Mouse (Mus musculus) heart, adult 18-20 months (tissue): ENCODE measurements around the gene Mmp21. TPM values are rescaled to one million over a fixed set of nuclear protein-coding genes. Genes with fewer than 3 reads are reported as not detected.
"Not testable (repeated sequence)": the region's sequence is repeated elsewhere in the genome, so short reads cannot be mapped to it uniquely, and the experiment has no call there.

Experiments used
- DNase-seq, 2 experiments: peaks; one replicate each; pipeline ENCODE4 v3.0.0; 2021 to 2022; ENCODE audit warnings: mixed read lengths in 1 of 2
- long read RNA-seq, 2 experiments: library from polyadenylated mRNA; stranded (forward); transcript quantifications; one replicate each; pipeline ENCODE4 v2.0.0; 2021
- total RNA-seq, 2 experiments: library from RNA; stranded (reverse); gene quantifications; 2 replicates each; pipeline ENCODE4 v1.2.3; 2021

Gene Mmp21
- total RNA-seq = not detected
- long read RNA-seq, experiment 1 = 0 reads
- long read RNA-seq, experiment 2 = 0 reads

DNA sequence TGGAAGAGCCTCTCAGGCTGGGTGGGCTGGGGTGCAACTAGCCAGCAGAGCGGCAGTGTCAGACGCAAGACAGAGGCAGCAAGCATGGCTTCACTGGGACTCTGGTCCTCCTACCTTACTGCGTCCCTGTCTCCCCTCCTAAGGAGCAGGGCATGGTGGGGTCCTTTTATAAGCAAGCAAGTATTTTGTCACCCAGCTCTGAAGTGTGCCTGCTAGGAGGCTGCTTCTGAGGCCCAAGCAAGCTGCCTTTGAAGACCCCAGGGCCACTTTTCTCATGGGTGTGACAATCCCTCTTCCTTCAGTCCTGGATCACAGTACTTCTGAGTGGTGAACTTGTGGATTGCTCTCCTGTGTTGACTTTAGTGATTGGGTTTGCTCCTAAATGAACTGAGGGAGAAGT lies at the start of gene Mmp21:
Mmp21 (minus strand) TSS at position 101 of the 400 bp plus-strand sequence.
- no peak for DNase-seq

DNA sequence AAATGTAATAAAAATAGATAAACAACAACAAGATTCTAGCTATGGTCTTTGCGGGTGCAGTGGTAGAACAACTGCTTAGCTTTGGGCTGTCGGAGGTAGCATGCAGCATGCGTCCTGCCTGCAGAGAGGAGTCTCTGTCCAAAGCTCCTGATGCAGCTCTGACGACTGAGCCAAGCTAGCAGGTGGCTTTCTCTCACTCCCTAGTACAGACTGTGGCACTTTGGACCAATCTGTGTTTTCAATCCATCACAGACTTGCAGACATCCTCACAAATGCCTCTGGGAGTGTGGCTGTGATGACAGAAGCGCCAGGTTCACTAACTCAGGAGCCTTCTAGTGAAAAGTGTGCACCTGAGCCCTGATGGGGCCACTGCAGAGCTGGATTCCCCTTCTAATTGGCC lies 49.5 kb upstream of the Mmp21 start:
- DNase-seq = no peak

DNA sequence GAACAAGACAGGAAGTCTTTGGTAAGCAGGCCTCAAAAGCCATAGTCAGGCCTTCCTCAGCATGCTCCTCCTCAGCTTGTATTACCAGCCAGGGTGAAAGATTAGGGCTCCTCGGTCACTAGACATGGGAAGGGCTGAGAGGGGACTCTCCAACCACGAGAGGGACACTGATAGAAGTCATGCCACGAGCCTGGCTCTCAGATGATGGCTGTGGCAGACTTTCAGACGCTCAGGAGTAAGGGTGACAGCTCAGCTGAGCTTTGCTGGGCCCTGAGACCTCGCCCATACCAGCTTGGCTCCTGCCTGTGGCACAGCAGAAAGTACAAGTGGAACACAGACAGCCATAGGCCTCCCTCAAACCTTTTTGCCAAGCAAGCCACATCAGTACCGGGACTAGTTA lies 47.2 kb upstream of the Mmp21 start:
- DNase-seq = peak in 1 of 2 experiments; percentile 40

DNA sequence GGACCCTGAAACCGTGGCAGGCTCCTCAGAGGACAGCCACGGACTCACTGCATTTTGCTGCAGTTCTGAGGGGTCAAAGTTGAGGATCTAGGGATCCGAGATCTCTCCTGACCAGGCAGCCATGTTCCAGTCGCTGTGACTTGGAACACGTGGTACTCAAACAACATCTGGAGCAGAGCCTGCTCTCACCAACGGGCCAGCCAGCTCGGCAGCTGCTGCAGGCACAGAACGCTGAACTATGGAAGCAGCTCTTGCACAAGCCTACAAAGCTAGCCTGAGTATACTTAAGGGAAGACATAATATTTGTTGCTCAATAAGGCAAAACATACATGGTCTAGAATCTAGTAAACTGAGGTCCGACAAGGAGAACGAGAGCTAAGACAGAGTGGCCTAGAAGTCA lies 45.7 kb upstream of the Mmp21 start:
- DNase-seq = peak; percentile 58 to 67

DNA sequence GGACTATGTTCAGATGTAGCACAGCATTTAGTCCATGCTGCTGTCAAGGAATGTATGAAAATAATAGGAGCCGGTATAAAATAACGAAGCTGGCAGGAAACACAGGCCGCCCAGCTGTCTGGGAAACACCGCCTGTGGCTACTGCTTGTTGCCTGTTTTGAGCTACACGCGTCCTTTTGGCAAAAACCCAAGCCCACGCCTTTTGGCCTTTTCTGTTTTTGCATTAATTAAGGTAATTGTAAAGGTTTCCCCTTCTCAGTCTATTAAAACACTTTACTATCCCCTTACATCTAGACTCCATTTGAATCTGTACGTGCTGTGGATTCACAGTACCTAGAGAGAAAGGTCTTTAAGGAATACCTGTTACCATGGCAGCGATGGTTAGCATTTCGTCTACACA lies 45.0 kb upstream of the Mmp21 start:
- DNase-seq = no peak

DNA sequence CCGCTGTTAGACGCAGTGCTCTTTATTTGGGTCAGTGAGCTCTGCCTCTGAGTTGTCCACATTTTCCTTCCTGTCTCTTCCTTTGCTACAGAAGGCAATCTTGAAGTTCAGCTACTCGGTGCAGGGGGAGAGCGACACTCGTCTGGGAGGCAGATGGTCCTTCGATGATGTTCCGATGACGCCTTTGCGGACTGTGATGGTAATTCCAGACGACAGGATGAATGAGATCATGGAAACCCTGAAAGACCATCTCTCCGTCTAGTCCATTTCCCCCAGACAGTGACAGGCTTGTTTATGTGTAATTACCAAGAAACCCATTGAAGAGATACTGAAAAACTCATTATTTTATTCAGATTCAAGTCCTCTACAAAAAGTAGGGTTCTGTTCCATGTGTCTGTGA lies 40.8 kb upstream of the Mmp21 start:
- DNase-seq = no peak

- no peak for DNase-seq
Observed at GRCm38 (mm10) chr7:133718580-133718979, 38.7 kb upstream of the Mmp21 start.

GRCm38 (mm10) chr7:133715387-133715786 lies 35.5 kb upstream of the Mmp21 start:
- DNase-seq = no peak

GRCm38 (mm10) chr7:133707301-133707700 lies 27.4 kb upstream of the Mmp21 start:
- DNase-seq = peak in 1 of 2 experiments; percentile 18

GRCm38 (mm10) chr7:133703906-133704305 lies 24.0 kb upstream of the Mmp21 start:
- DNase-seq = no peak

DNA sequence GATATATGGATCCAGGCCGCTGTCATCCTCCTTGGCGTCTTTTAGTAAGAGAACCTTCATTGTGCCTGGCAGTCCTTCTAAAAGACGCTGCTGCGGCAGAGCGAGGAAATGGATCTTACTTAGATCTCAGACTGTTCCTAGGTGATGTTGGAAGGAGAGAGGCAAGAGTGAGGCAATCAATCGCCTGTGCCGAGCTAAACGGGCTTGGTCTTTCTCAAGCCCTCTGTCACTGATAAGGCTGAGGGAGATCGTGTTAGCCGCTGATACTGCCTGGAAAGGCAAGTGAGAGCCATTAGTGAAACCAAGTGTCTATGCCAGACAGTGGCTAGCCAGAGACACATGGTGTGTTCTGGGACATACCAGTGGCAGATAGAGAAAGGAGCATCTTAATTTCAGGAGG lies 22.5 kb upstream of the Mmp21 start:
- no peak for DNase-seq

GRCm38 (mm10) chr7:133701366-133701765 lies 21.5 kb upstream of the Mmp21 start:
- DNase-seq = no peak

DNA sequence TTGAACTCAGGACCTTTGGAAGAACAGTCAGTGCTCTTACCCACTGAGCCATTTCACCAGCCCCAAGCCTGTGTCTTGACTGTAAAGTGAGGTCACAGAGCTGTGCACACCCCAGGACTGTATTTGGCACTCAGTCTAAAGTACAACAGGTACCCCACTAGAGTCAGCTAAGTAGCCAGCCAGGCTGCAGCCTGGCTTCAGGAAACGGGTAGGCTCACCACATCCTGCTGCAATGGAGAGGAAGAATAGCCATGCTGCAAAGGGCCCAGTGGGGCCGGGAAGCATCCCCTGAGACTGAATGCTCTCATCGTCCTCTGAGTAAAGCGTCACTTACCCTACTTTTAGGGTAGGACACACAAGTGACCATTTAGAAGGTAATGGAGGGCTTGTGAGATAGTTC lies 20.0 kb upstream of the Mmp21 start:
- no peak for DNase-seq

- DNase-seq = no peak
Observed at GRCm38 (mm10) chr7:133698021-133698709, 18.3 kb upstream of the Mmp21 start.

DNA sequence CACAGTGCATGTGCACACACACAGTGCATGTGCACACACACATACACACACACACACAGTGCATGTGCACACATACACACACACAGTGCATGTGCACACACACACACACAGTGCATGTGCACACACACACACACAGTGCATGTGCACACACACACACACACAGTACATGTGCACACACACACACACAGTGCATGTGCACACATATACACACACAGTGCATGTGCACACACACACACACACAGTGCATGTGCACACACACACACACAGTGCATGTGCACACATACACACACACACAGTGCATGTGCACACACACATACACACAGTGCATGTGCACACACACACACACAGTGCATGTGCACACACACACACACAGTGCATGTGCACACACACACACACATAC lies 5.8 kb upstream of the Mmp21 start:
- not testable (repeated sequence) for DNase-seq

DNA sequence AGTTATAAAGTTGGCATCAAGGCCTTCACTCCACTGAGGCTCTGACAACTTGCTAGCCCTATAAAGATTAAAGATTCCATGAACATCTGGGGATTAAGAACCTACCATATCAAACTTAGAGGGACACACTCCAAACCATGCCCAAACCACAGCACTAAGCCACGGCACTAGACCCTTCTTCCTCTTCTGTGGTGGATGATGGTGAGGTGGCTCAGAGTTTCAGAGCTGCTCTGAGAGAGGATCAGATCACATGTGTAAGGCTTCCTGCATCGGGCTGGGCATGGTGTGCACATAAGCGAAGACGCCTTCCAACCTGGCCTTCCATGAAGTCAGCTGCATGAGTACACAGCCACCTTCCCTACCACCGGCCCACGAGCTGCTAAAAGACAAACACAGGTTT lies 4.8 kb upstream of the Mmp21 start:
- DNase-seq = no peak

DNA sequence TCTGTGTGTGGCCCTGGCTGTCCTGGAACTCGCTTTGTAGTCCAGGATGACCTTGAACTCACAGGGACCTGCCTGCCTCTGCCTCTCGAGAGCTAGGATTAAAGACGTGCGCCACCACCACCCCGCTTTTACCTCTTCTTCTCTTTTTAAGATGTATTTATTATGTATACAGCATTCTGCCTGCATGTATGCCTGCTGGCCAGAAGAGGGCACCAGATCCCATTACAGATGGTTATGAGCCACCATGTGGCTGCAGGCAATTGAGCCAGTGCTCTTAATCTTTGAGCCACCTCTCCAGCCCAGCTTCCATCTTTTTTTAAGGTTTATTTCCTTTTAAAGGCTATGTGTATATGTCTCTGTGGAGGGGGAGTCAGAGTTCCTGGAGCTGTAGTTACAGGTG lies 4.2 kb upstream of the Mmp21 start:
- DNase-seq = no peak

GRCm38 (mm10) chr7:133683626-133684025 lies 3.8 kb upstream of the Mmp21 start:
- DNase-seq = no peak

GRCm38 (mm10) chr7:133679439-133679838 lies 422 bp downstream of the Mmp21 start:
- peak; percentile 11 for DNase-seq

GRCm38 (mm10) chr7:133678716-133679115 lies 1.1 kb downstream of the Mmp21 start:
- DNase-seq = no peak

DNA sequence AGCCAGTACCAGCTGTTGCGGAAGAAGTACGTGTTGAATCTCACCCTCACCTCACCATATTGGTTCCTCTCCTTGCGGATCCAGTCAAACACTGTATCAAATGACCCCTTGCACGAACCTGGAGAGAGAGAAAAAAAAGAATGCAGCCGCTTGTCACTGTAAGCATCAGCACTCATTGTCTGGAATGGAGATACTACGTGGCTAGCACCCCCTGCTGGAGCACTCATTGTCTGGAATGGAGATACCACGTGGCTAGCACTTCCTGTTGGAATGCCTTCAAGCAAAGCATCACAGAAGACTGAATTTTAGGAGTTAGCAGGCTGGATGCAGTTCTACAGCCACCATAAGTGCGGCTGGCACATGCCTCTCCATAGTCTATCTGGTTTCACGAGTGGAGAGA lies 3.9 kb downstream of the Mmp21 start:
- DNase-seq = no peak

DNA sequence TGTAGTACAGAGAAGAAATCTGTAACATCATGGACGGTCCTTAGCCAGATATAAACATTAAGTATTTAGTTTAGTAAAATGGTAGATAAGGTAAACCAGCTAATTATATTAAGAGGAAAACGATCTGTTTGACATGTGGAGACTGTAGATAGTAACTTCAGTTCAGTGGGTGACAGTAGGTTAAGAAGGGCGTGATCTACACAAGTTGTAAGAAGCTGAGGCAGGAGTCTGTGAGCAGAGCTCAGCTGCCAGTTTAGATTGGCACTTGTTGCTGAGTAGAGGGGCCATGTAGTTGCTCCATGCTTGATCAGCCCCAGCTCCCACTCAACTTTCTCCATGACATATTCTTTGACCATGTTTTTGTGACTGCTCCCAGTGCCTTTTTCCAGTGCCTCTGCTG lies 9.0 kb downstream of the Mmp21 start:
- no peak for DNase-seq

DNA sequence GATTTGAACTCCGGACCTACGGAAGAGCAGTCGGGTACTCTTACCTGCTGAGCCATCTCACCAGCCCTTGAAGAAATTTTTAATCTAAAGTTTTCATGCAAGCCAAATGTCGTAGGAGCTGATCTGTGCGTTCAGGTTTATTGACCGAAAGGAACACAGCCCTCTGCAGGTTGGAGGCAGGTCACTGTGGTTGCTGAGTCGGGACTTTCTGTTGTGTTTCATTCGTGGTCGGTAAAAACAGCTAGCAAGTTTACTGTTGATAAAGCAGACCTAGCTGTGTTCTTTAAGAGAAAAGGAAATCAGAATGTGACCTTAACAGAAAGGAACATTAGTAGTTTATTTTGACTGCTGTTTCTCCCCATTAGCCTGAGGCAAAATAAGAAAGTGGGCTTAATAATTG lies 9.9 kb downstream of the Mmp21 start:
- no peak for DNase-seq

GRCm38 (mm10) chr7:133669071-133669470 lies 10.8 kb downstream of the Mmp21 start:
- peak in 1 of 2 experiments; percentile 21 for DNase-seq

GRCm38 (mm10) chr7:133662467-133662866 lies 17.4 kb downstream of the Mmp21 start:
- DNase-seq = no peak
